Mouse (Mus musculus): ENCODE measurements around the gene Abhd13. TPM values are rescaled to one million over a fixed set of nuclear protein-coding genes. Genes with fewer than 3 reads are reported as not detected.

Gene Abhd13
- polyA plus RNA-seq, 1 experiment from 2014 or later: 5.2 TPM

GRCm38 (mm10) chr8:10006986-10007659, 29.6 kb downstream of the Abhd13 start:
- 6% methylated on average over 29 of the region's 29 CpGs for WGBS (ENCODE audit: insufficient replicate concordance)
- peak overlapping the region; percentile 40 for H3K4me3 ChIP-seq (ENCODE audit: low read depth, low read length)
- H3K9ac ChIP-seq (replicated peaks): peak overlapping the region; percentile 38; the same call in 1 of the 2 replicates
- H3K27ac ChIP-seq (ENCODE audit: low read depth): no peak overlapping the region
- TF ChIP-seq EP300 (IDR thresholded peaks at IDR 0.05; ENCODE audit: low read depth) (no peak), CTCF (IDR thresholded peaks at IDR 0.05; ENCODE audit: low read depth) (no peak)
- H3K36me3 ChIP-seq (replicated peaks; ENCODE audit: insufficient read depth, low read length): no peaks in the 10 kb centered on the region
- 0 out of 2 replicates have a peak, but pooled peaks cover 4% of the 10 kb centered on the region for H3K4me1 ChIP-seq (ENCODE audit: insufficient read depth)
- DNase-seq (no peak), ATAC-seq (no peak)
- H3K9me3 ChIP-seq (ENCODE audit: low read length): no peaks in the 10 kb centered on the region
- peaks cover 6% of the 10 kb centered on the region; the same call in 1 of the 2 replicates for H3K27me3 ChIP-seq (ENCODE audit: insufficient read depth, low read length)
- peak overlapping the region; percentile 68 for H3K4me2 ChIP-seq (ENCODE audit: low read depth, low read length)

GRCm38 (mm10) chr8:10007660-10008028, 30.1 kb downstream of the Abhd13 start:
- DNase-seq (no peak), ATAC-seq (no peak)
- 0 out of 2 replicates have a peak, but pooled peaks cover 4% of the 10 kb centered on the region for H3K4me1 ChIP-seq (ENCODE audit: insufficient read depth)
- TF ChIP-seq EP300 (IDR thresholded peaks at IDR 0.05; ENCODE audit: low read depth): no peak
- TF ChIP-seq CTCF (IDR thresholded peaks at IDR 0.05; ENCODE audit: low read depth): no peak
- H3K27ac ChIP-seq (ENCODE audit: low read depth): no peak overlapping the region
- no peaks in the 10 kb centered on the region for H3K36me3 ChIP-seq (replicated peaks; ENCODE audit: insufficient read depth, low read length)
- peak overlapping the region; percentile 68 for H3K4me2 ChIP-seq (ENCODE audit: low read depth, low read length)
- 32% methylated on average over 6 of the region's 6 CpGs for WGBS (ENCODE audit: insufficient replicate concordance)
- no peak overlapping the region for H3K9ac ChIP-seq (replicated peaks)
- peak overlapping the region; percentile 40 for H3K4me3 ChIP-seq (ENCODE audit: low read depth, low read length)
- peaks cover 6% of the 10 kb centered on the region; the same call in 1 of the 2 replicates for H3K27me3 ChIP-seq (ENCODE audit: insufficient read depth, low read length)
- H3K9me3 ChIP-seq (ENCODE audit: low read length): no peaks in the 10 kb centered on the region

- no peak overlapping the region for H3K27ac ChIP-seq (ENCODE audit: low read depth)
- H3K4me1 ChIP-seq (ENCODE audit: insufficient read depth): no peaks in the 10 kb centered on the region
- TF ChIP-seq EP300 (IDR thresholded peaks at IDR 0.05; ENCODE audit: low read depth) (no peak), CTCF (IDR thresholded peaks at IDR 0.05; ENCODE audit: low read depth) (no peak)
- H3K36me3 ChIP-seq (replicated peaks; ENCODE audit: insufficient read depth, low read length): no peaks in the 10 kb centered on the region
- H3K4me2 ChIP-seq (ENCODE audit: low read depth, low read length): no peak overlapping the region
- 84% methylated on average over 1 of the region's 1 CpGs for WGBS (ENCODE audit: insufficient replicate concordance)
- ATAC-seq: no peak
- no peak overlapping the region for H3K4me3 ChIP-seq (ENCODE audit: low read depth, low read length)
- no peaks in the 10 kb centered on the region for H3K27me3 ChIP-seq (ENCODE audit: insufficient read depth, low read length)
- H3K9me3 ChIP-seq (ENCODE audit: low read length): no peaks in the 10 kb centered on the region
- no peak overlapping the region for H3K9ac ChIP-seq (replicated peaks)
- no peak for DNase-seq
Measured at GRCm38 (mm10) chr8:10016252-10016651, 38.7 kb downstream of the Abhd13 start.

- TF ChIP-seq EP300 (IDR thresholded peaks at IDR 0.05; ENCODE audit: low read depth) (no peak), CTCF (IDR thresholded peaks at IDR 0.05; ENCODE audit: low read depth) (no peak)
- Histone ChIP-seq H3K9ac (replicated peaks) (no peak overlapping the region), H3K4me2 (ENCODE audit: low read depth, low read length) (no peak overlapping the region), H3K9me3 (ENCODE audit: low read length) (no peaks in the 10 kb centered on the region), H3K36me3 (replicated peaks; ENCODE audit: insufficient read depth, low read length) (no peaks in the 10 kb centered on the region), H3K27ac (ENCODE audit: low read depth) (no peak overlapping the region), H3K4me3 (ENCODE audit: low read depth, low read length) (no peak overlapping the region), H3K27me3 (ENCODE audit: insufficient read depth, low read length) (no peaks in the 10 kb centered on the region), H3K4me1 (ENCODE audit: insufficient read depth) (no peaks in the 10 kb centered on the region)
- 84% methylated on average over 3 of the region's 3 CpGs for WGBS (ENCODE audit: insufficient replicate concordance)
- ATAC-seq (no peak), DNase-seq (no peak)
Measured at GRCm38 (mm10) chr8:10017231-10017630, 39.7 kb downstream of the Abhd13 start.

DNA sequence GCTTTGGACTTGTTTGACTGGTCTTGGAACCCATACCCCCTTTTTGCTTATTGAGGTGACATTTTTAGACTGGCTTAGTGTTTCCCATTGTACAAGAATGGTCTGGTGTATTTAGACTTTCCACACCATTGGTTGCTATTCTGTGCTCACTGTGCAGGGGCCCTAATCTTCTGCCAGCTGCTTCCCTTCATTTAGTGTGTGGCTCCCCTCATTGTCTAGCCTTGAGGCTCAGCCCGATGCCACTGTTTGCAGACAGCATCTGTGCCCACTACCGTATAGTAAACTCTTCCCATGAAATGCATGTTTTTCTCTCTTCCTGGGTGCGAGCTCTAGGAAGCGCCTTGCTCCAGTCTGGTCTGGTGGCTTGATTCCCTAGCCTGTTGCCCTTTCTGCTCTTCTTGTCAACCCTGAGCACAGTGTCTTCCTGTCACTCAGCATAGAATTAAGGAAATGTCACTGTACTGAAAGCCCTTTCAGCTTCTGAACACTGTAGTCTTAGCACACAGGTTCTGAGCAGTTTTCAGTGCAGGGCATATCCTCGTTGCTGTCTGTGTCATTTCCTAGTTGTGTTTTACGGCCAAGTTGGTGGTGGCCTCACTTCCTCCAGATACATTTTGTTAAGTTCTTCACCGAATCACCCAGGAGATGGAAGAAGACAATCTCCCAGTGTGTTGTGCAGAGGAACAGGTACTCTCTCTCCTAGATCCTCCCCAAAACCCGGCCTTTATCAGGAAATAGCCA, 53.0 kb downstream of the Abhd13 start:
- Histone ChIP-seq H3K9me3 (ENCODE audit: low read length) (no peaks in the 10 kb centered on the region), H3K4me1 (ENCODE audit: insufficient read depth) (no peaks in the 10 kb centered on the region), H3K4me3 (ENCODE audit: low read depth, low read length) (no peak overlapping the region), H3K9ac (replicated peaks) (no peak overlapping the region), H3K4me2 (ENCODE audit: low read depth, low read length) (no peak overlapping the region), H3K36me3 (replicated peaks; ENCODE audit: insufficient read depth, low read length) (no peaks in the 10 kb centered on the region), H3K27ac (ENCODE audit: low read depth) (peak overlapping the region; percentile 44; the same call in 1 of the 2 replicates), H3K27me3 (ENCODE audit: insufficient read depth, low read length) (no peaks in the 10 kb centered on the region)
- DNase-seq: no peak
- TF ChIP-seq CTCF (IDR thresholded peaks at IDR 0.05; ENCODE audit: low read depth) (no peak), EP300 (IDR thresholded peaks at IDR 0.05; ENCODE audit: low read depth) (no peak)
- ATAC-seq: no peak
- WGBS (ENCODE audit: insufficient replicate concordance): 46% methylated on average over 8 of the region's 8 CpGs

GRCm38 (mm10) chr8:10031177-10031576, 53.7 kb downstream of the Abhd13 start:
- 54% methylated on average over 9 of the region's 9 CpGs for WGBS (ENCODE audit: insufficient replicate concordance)
- H3K4me3 ChIP-seq (ENCODE audit: low read depth, low read length): no peak overlapping the region
- TF ChIP-seq CTCF (IDR thresholded peaks at IDR 0.05; ENCODE audit: low read depth) (no peak), EP300 (IDR thresholded peaks at IDR 0.05; ENCODE audit: low read depth) (no peak)
- no peaks in the 10 kb centered on the region for H3K36me3 ChIP-seq (replicated peaks; ENCODE audit: insufficient read depth, low read length)
- no peaks in the 10 kb centered on the region for H3K4me1 ChIP-seq (ENCODE audit: insufficient read depth)
- H3K4me2 ChIP-seq (ENCODE audit: low read depth, low read length): no peak overlapping the region
- ATAC-seq (no peak), DNase-seq (no peak)
- H3K27me3 ChIP-seq (ENCODE audit: insufficient read depth, low read length): no peaks in the 10 kb centered on the region
- H3K9ac ChIP-seq (replicated peaks): no peak overlapping the region
- H3K27ac ChIP-seq (ENCODE audit: low read depth): peak overlapping the region; percentile 44; the same call in 1 of the 2 replicates
- H3K9me3 ChIP-seq (ENCODE audit: low read length): no peaks in the 10 kb centered on the region

All from liver, postnatal 0 days (tissue).